Mouse (Mus musculus): ENCODE data around the gene Zcchc12. TPM values are rescaled to one million over a fixed set of nuclear protein-coding genes. Genes with fewer than 3 reads are reported as not detected.

Gene Zcchc12
- 10 to 100 TPM; 68.5 to 89.5 (median 81.7) TPM for total RNA-seq (2022)

GRCm38 (mm10) chrX:36195736-36196525 is at the start of gene Zcchc12:
Zcchc12 (plus strand) TSS chrX:36195904.
- DNase-seq (ENCODE audit: low spot score in 2 of 2) = peak; percentile 31 to 42

DNA sequence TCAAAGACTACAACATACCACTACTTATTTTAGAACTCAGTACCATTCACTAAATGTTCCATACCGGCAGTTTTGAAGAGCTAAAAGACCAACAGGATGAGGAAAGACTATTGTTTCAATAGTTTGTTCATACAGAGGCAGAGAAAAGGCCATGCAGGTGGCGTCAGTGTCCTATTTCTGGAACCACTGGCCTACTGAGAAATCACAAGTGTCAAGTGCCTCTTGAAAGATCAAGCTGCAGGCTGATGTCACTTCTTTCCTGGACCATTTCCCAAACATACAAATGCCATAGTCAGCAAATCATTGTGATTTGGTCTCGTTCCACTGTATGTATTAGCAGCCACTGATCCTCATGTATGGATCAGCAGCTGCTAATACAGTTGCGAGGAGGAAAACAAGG is 49.0 kb upstream of the Zcchc12 start:
- DNase-seq (ENCODE audit: low spot score in 2 of 2) = no peak

GRCm38 (mm10) chrX:36150100-36150499 is 45.6 kb upstream of the Zcchc12 start:
- no peak for DNase-seq (ENCODE audit: low spot score in 2 of 2)

GRCm38 (mm10) chrX:36156677-36157076 is 39.0 kb upstream of the Zcchc12 start:
- no peak for DNase-seq (ENCODE audit: low spot score in 2 of 2)

DNA sequence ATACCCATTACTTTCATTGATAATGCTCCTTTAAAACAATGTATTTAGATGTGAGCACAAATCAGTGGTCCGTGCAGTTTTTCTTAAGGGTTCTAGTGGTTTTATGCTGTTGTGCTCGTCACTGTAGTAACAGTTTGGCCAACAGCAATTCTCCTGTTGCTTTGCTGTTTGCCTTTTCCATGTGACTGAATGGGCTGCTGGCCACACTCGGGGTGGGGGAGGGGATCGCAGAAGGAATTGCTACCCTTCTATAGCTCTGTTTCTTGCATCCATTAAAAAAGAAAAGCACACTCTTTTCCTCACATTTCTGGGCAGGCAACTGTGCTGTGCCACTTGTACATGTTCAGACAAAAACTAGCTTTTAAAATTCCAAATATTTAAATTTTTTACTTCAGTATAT is 34.1 kb upstream of the Zcchc12 start:
- DNase-seq (ENCODE audit: low spot score in 2 of 2) = no peak

GRCm38 (mm10) chrX:36183625-36184024 is 12.1 kb upstream of the Zcchc12 start:
- no peak for DNase-seq (ENCODE audit: low spot score in 2 of 2)

GRCm38 (mm10) chrX:36186036-36186435 is 9.7 kb upstream of the Zcchc12 start:
- DNase-seq (ENCODE audit: low spot score in 2 of 2) = no peak

GRCm38 (mm10) chrX:36186443-36186842 is 9.3 kb upstream of the Zcchc12 start:
- no peak for DNase-seq (ENCODE audit: low spot score in 2 of 2)

- no peak for DNase-seq (ENCODE audit: low spot score in 2 of 2)
Measured at GRCm38 (mm10) chrX:36193951-36194350, 1.8 kb upstream of the Zcchc12 start.

DNA sequence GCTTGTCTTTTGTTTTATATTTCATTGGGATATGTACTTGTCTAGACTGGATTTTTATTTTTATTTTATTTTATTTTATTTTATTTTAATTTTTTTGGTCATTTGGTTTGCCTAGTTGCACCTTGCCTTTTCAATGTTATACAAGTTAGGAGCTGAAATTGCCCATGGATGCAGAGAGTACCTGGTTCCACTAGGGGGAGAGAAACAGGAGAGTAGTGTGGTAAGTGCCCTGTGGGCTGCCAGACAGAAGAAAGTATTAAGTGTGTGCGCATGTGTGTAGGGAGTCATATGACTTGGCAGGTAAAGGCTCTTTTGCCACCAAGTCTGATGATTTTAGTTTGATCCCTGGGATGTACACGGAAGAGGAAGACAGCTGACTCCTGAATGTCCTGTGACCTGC is 13.8 kb downstream of the Zcchc12 start:
- no peak for DNase-seq (ENCODE audit: low spot score in 2 of 2)

DNA sequence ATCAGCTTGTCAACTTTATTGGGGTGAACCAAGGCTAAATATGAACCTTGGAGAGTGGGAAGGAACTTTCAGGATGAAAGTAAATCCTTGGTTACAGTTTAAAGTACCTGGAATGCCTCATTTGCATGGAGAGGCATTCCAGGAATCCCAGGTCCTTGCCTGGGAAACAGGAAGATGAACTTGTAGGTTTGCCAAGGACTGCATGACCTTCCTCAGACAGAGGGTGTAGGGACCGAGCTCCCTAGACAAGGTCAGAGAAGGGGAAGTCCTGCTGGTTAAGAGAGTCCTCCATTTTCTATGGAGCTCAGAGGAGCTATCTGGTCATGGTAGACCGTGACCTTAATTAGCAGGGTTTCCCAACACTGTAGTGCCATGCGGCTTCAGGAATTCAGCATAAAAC is 15.5 kb downstream of the Zcchc12 start:
- DNase-seq (ENCODE audit: low spot score in 2 of 2) = no peak

DNA sequence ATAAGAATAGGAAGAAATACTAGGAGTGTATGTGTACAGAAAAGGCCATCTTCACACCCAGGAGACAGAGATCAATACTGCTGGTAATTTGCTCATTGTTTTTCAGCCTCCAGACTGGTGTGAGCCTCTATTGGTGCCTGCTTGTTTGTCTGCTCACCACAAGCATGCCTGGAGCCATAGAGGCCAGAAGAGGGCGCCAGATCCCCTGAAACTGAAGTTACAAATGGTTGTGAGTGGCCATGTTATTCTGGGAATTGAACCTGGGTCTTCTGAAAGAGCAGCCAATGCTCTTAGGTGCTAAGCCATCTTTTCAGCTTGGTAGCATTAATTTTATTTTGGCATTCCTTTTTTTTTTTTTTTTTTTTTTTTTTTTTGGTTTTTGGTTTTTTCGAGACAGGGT is 25.7 kb downstream of the Zcchc12 start:
- no peak for DNase-seq (ENCODE audit: low spot score in 2 of 2)

- DNase-seq (ENCODE audit: low spot score in 2 of 2) = peak; percentile 56 to 67
Measured at GRCm38 (mm10) chrX:36225777-36226176, 30.1 kb downstream of the Zcchc12 start.

DNA sequence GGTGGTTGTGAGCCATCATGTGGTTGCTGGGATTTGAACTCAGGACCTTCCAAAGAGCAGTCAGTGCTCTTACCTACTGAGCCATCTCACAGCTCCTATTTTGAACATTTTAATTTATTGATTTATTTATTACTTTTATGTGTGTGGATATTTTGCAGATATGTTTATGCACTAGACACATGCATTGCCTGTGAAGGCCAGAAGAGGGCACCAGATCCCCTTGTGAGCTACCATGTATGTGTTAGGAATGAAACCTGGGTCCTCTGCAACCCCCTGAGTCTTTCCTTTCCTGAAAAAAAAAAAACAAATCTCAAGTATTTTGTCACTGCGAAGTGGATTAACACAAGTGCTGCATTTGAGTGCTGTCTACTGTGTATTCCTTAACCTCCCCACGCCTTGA is 30.9 kb downstream of the Zcchc12 start:
- DNase-seq (ENCODE audit: low spot score in 2 of 2) = peak; percentile 10 to 13

DNA sequence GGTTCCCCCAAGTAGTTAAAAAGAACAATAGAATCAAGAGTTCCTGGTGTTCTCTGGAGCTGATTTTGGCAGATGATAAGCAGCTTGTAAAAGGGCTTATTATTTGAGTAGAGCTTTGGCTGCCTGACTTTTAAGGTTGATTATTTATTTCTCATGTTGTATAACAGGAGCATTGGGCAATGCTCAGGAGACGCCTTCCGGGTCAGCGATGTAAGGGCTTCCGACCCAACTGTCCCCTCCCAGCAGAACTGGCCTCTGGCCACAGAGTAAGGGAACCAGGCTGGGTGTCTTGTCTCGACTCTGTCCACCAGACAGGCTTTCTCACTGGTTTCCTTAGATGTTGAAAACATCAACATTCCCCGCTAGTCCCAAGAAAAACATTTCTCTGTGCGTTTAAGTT is 33.2 kb downstream of the Zcchc12 start:
- no peak for DNase-seq (ENCODE audit: low spot score in 2 of 2)

DNA sequence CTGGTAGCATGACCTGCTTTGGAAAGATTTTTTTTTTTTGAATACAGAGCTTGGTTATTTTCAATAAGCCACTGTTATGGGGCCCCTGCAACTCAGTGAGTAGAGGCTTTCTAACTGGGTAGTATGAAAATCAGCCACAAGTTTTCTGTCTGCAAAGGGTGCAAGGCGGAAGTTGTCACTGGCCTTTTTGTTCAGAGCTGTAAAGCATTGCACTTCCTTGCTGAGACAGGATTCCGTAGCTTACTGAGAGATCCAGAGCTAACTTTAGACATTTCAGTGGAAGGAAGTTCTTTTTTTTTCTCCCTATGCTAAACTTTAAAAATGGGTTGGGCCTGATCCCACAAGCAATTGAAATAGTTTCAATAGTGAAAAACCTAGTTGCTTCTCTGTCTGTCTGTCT is 33.6 kb downstream of the Zcchc12 start:
- no peak for DNase-seq (ENCODE audit: low spot score in 2 of 2)

DNA sequence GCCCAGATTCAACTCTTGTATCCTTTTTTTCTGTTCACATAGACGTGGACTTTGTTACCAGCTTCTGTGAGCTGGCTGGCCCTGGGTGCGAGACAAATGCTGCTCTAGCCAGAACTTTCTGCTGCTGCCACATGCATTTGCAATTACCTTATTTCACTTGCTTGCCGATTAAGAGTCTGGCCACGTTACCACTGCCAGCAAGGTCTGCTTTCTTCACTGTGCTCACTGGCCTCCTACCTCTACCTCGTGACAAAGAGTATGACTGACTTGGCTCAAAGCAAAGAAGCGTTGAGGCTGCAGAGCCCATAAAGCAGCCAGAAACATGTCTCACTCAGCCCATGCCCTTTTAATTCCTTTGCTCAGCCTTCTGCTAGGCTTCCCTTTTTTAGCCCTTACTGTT is 39.9 kb downstream of the Zcchc12 start:
- peak in 1 of 2 experiments; percentile 12 for DNase-seq (ENCODE audit: low spot score in 2 of 2)

Other genes starting within 250 kb of the Zcchc12 start
- gene Il13ra1, start 83.8 kb upstream of the Zcchc12 start, total RNA-seq (2022) = 1 to 10 TPM; 5.0 to 6.5 (median 5.3) TPM
- 10 to 100 TPM; 13.7 to 15.4 (median 14.7) TPM for gene Lonrf3, start 132.4 kb downstream of the Zcchc12 start, total RNA-seq (2022)
- gene Gm6268, start 205.4 kb downstream of the Zcchc12 start, total RNA-seq (2022) = not detected

All from left cerebral cortex, adult 8-10 months (tissue).